Mouse (Mus musculus) urinary bladder, postnatal 14 days (tissue): ENCODE data around the gene Unc13b.
A peak's percentile ranks its signal among the peaks of the same experiment; 100 is the strongest.
"Not testable (repeated sequence)": the region's sequence is repeated elsewhere in the genome, so short reads cannot be mapped to it uniquely, and the experiment has no call there.

Experiments
- DNase-seq: peaks from one replicate; pipeline ENCODE4 v3.0.0; 2021; ENCODE audit warnings: low spot score

The Unc13b gene

GRCm38 (mm10) chr4:43091183-43091582 is 32.4 kb downstream of the Unc13b start:
- DNase-seq: no peak

- no peak for DNase-seq
These were observed 54.7 kb downstream of the Unc13b start for GRCm38 (mm10) chr4:43113491-43113890.

DNA sequence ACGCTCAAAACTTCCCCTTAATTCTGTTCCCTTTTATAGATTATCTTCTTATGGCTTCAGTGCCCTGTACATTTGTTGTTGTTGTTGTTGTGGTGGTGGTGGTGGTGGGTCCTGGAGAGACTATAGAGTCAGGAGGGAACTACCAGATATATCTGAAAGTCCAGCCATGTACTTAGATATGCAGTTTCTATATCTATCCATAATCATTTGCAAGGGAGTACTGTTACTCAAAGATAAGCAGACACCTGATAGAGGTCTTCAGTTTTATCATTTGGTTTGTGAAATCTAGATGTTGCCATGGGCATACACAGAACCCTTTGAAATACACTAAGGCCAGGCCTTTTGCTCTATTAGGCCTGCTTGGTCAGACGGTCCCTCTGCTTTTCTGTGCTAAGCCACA is 55.8 kb downstream of the Unc13b start:
- DNase-seq: no peak

DNA sequence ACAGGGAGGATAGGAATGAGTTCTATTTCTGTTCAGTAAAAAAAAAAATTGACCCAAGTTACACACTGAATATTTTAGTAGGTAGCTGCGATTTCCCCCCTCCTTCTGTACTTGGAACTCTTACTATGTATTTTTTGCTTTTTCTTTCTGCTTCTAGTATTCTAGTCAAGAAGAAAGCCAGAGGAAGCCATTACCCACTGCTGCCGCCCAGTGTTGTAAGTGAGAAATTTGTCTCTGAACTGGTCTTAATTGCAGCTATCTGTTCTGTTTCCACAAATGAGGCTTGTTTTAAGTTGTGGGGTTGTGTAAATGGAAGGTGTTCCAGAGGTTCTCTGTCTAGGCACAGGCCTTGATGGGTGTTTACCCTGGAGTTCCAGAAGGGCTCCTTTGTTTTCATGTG is 56.2 kb downstream of the Unc13b start:
- DNase-seq: peak; percentile 53

- DNase-seq: no peak
These were observed 57.5 kb downstream of the Unc13b start for GRCm38 (mm10) chr4:43116249-43116648.

DNA sequence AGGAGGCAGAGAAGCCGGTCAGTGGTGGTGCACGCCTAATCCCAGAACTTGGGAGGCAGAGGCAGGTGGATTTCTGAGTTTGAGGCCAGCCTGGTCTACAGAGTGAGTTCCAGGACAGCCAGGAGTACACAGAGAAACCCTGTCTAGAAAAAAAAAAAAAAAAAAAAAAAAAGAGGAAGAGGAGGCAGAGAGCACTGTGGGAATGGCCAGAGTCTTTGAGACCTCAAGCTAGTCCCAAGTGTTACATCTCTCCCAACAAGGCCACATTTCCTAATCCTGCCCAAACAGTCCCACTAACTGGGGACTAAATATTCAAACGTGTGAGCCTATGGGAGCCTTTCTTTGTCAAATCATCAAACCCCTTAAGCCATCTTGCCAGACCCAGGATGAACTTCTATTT is 71.0 kb downstream of the Unc13b start:
- DNase-seq: no peak

DNA sequence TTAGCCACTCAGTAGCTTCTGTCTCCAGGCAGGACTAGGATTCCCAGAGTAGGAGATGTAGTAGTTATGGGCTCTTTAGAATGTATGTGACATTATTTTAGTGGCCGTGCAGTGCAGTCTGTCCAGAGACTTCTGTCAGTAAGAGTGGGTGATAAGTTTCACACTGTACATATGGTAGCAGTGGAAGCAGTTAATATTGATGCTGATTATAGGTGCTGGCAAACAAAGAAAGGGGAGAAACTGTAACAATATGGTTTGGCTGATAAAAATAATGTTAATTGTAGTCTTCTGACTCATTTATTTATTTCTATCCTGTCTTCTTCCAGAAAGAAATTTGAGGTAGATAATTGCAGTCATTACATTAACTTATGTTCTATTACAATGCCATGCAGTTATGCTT is 83.9 kb downstream of the Unc13b start:
- no peak for DNase-seq

DNA sequence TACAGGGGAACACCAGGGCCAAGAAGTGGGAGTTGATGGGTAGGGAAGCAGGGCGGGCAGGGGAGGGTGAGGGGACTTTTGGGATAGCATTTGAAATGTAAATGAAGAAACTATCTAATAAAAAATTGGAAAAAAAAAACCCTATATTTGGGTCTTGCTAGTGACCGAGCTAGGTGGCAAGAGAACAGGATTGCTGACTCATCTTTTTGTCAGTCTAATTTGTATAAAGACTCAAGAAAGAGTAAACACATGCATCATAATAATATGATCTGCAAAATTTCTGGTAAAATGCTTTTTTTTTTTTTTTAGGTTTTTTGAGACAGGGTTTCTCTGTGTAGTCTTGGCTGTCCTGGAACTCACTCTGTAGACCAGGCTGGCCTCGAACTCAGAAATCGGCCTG is 93.7 kb downstream of the Unc13b start:
- not testable (repeated sequence) for DNase-seq

GRCm38 (mm10) chr4:43160045-43160444 is 101.3 kb downstream of the Unc13b start:
- DNase-seq: no peak

- no peak for DNase-seq
These were observed 102.4 kb downstream of the Unc13b start for GRCm38 (mm10) chr4:43161124-43161657.

DNA sequence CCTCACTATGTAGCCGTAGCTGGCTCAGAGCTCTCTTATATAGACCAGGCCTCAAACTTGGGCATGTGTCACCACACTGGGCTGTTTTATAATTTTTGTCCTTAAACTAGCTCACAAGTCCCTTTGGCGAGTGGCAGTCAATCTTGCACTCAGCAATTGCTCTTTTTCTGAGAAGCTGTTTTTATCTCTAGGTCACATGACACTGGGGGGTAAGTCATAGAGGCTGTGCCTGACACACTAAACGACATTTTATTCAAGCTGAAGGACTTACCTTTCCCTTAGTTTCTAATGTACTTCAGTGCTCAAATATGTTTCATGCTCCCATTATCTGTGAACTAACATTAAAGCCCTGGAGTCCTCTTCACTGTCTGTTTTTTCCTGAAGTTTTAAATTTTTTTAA is 104.5 kb downstream of the Unc13b start:
- DNase-seq: no peak

DNA sequence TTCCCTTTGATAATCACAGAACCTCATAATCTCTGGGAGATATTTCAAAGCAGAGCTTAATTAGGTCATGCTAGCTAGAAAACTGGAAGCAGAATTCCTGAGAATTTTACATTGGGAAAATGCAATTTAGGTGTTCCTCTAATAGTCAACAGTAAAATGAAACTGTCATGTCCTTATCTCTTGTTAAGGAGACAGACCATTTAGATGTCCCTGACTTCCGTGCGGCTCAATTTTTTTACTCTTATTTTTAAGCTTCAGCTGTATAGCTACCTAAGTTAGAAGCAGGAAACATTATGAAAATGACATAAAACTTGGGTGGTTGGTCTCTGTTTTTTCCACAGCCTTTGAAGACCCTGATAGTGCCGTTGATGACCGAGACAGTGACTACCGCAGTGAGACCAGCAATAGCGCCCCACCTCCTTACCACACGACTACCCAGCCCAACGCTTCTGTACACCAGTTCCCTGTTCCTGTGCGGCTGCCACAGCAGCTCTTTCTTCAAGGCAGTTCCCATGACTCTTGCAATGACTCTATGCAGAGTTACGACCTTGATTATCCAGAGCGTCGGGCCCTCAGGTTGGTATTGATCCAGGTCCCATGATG is 106.8 kb downstream of the Unc13b start:
- DNase-seq: no peak

- DNase-seq: no peak
These were observed 111.3 kb downstream of the Unc13b start for GRCm38 (mm10) chr4:43170028-43170427.

- DNase-seq: no peak
These were observed 118.4 kb downstream of the Unc13b start for GRCm38 (mm10) chr4:43177126-43177525.

DNA sequence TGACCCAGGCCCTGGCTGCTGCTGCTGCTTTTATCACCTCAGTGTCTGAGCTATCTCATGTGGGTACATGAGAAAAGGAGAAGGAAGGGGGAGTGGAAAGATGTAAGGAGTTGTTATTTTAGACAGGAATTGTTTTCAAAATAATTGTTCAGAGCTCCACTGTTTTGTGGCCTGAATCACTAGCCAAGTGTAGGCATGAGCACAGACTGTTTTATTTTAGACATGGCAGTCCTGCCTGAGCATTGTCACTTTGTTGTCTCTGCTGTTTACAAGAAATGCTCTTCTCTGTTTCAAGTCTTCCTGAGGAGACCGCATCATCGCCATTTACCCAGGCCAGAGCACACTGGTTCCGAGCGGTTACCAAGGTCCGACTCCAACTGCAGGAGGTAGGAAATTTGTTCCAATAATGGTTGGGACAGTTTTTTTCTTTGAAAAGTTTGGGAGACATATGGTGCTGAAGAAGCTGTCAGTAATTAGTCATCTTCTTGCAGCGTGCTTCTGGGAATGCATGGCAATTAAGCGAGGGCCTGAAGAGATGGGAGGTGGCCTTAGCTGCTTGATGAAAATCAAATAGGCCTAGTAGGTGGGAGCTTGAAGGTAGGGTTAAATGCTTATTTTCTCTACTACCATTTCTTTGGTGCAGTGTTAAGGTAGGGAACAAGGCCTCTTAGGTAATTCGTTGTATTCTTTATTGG is 123.9 kb downstream of the Unc13b start:
- DNase-seq: no peak

DNA sequence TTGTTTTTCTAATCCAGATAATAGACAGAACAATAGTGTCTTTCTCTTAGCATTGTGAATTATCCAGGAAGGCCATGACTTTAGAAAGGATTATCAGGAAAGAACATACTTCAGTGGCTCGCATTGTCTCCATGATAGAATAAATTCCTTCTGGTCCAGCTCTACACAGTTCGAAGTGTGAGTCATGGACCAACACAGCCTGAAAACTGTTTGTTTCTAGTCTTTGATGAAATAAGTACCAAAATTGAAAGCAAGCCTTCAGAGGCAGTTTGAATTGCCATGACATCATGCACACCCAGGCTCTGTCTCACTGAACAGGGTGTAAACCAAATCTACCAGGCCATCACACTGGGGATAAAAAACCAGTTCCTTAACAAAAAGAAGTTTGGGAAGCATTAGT is 128.7 kb downstream of the Unc13b start:
- no peak for DNase-seq

- DNase-seq: no peak
These were observed 130.6 kb downstream of the Unc13b start for GRCm38 (mm10) chr4:43189381-43189780.

- DNase-seq: no peak
These were observed 146.2 kb downstream of the Unc13b start for GRCm38 (mm10) chr4:43204946-43205345.

DNA sequence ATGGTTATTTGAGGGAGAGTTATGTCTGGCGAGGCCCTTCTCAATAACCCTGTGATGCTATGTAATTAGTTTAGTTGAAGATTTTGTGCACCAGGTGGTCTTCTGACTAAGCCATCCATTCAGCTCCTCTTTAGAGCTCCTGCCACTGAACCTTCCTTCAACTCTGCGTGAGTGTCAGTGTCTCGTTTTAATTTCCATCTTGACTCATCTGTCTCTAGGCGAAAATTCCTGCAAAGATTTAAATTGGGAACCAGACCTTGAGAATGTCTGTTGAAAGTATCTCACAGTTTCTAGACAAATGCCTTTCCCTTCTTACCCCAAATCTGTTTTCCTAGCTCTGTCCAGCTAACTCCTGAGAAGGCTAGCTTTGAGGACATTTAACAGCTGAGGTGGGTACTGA is 146.8 kb downstream of the Unc13b start:
- no peak for DNase-seq

DNA sequence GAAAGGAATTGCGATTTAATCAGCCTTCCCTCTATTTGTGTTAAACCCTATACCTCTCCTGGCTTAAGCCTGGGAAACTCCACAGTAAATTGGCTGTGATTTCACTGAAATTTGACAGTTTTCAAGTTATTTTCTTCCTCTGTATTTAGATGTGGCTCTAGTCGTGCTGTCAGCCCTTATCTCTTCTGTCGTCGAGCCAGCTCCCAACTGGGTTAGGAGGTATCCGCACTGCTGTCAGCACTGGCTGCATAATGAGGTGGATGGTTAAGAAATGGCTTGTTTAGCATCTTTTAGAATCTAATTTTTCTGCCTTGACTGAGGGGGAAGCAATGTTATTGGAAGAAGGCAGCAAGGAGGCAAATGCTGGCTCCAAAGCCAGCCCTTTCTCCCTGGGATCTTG is 148.2 kb downstream of the Unc13b start:
- DNase-seq: no peak

GRCm38 (mm10) chr4:43209081-43209579 is 150.4 kb downstream of the Unc13b start:
- no peak for DNase-seq

DNA sequence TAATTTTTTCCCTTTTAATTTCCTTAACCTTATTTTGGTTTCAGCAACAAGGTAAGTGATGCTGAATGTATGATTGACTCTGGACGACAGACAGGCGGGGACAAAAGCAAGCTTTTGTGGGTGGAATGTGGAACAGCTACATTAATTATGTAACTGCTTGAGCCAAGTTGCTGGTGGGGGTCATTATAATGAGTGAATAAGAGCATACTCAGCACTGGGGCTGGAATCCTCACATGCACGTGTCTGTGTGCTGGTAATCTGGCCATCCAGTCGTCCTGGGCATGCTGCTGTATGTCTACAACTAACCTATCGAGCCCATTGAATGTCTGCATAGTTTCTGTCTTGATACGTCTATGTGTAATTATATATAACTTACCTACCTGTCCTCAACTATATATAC is 150.9 kb downstream of the Unc13b start:
- DNase-seq: no peak

GRCm38 (mm10) chr4:43216491-43216890 is 157.7 kb downstream of the Unc13b start:
- no peak for DNase-seq

DNA sequence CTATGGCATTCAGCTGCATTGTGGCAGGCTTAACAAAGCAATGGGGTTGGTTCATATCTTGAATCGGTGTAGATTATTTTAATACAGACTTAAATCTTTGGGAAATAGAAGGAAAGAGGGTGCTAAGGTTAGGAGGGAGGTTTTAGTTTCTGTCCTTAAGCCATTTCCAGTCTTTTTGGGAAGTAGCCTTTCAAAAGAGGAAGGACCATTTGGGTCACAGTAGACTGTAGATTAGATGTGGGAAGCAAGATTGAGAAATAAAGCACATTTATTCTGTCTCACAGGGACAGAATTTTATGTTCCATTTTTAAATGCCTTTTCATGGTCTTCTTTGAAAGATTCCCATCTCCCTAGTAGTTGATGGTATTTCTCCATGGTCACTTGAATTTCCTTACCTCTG is 159.2 kb downstream of the Unc13b start:
- no peak for DNase-seq
